Mouse (Mus musculus): ENCODE measurements around the gene Zfx. TPM values are rescaled to one million over a fixed set of nuclear protein-coding genes. Genes with fewer than 3 reads are reported as not detected.

Gene Zfx
- total and polyA plus RNA-seq, 3 experiments = 14.3 to 17.7 (median 16.4) TPM

DNA sequence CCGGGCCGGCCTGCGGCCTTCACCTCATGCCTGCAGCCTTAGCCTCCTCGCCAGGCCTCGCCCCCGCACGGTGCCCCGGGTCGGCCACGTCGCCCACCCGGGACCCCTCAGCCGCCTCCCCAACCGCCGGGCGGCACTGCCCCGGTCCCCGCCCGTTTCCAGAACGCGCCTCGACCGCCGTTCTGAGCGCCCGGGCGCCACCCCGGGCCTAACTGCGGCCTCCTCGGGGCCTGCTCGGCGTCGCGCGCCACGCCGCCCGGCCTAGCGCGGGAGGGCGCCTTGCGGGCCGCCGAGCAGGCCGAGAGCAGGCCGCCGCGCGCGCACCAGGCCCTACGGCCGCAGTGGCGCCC, 818 bp downstream of the Zfx start:
- no peak for DNase-seq (ENCODE audit: extremely low read depth)
- H3K9ac ChIP-seq (ENCODE audit: insufficient read depth, low read depth) = peak overlapping the region; percentile 100
- H3K36me3 ChIP-seq (replicated peaks in 1 of 2; ENCODE audit: control insufficient read depth in 1 of 2, insufficient read depth in 1 of 2, low read length in 1 of 2) = no peaks in the 10 kb centered on the region
- peaks cover 35% of the 10 kb centered on the region for H3K79me2 ChIP-seq (replicated peaks; ENCODE audit: control insufficient read depth, extremely low read depth, insufficient read depth, poor library complexity, severe bottlenecking)
- in situ Hi-C loops (cut with MboI; ENCODE audit: low pct_ligation_motif_present, low pct_unique_long_range_greater_than_20kb, low sequenced_read_pairs) = no loop called here
- no peaks in the 10 kb centered on the region for H3K9me3 ChIP-seq (replicated peaks; ENCODE audit: low read length)
- dilution Hi-C loops (cut with MboI; ENCODE audit: extremely low pct_ligation_motif_present, extremely low pct_unique_long_range_greater_than_20kb, low sequenced_read_pairs) = no loop called here
- H3K4me2 ChIP-seq (ENCODE audit: insufficient read depth, low read depth, poor library complexity, severe bottlenecking) = no peak overlapping the region
- peak overlapping the region; percentile 16 to 91 (median 62) for H3K4me3 ChIP-seq (replicated peaks in 1 of 3; ENCODE audit: low read depth in 2 of 3, low read length in 2 of 3, poor library complexity in 1 of 3)
- H3K27ac ChIP-seq (ENCODE audit: insufficient read depth, low read depth) = peak overlapping the region; percentile 95
- peaks cover 4 to 24% of the 10 kb centered on the region in 2 experiments; a peak in 1 of 4 replicates for H3K4me1 ChIP-seq (ENCODE audit: control insufficient read depth in 1 of 2, insufficient read depth in 2 of 2)
- no peaks in the 10 kb centered on the region for H3K27me3 ChIP-seq (replicated peaks)
- no peak for TF ChIP-seq NRF1 (IDR thresholded peaks at IDR 0.05; ENCODE audit: low read depth, low read length)
- TF ChIP-seq MXI1 (IDR thresholded peaks at IDR 0.05; ENCODE audit: low read depth, low read length) = no peak
- no peak for TF ChIP-seq GABPA (IDR thresholded peaks at IDR 0.05; ENCODE audit: insufficient replicate concordance, low read depth, low read length)
- TF ChIP-seq SIN3A (IDR thresholded peaks at IDR 0.05; ENCODE audit: low read length) = no peak
- no peak for TF ChIP-seq PAX5 (IDR thresholded peaks at IDR 0.05; ENCODE audit: low read length)
- TF ChIP-seq MYC (IDR thresholded peaks at IDR 0.05; ENCODE audit: low read depth, low read length) = no peak
- no peak for TF ChIP-seq MAX (IDR thresholded peaks at IDR 0.05; ENCODE audit: low read length)
- TF ChIP-seq ZMIZ1 (IDR thresholded peaks at IDR 0.05; ENCODE audit: low read depth, low read length) = no peak
- no peak for TF ChIP-seq UBTF (IDR thresholded peaks at IDR 0.05; ENCODE audit: low read depth, low read length)

DNA sequence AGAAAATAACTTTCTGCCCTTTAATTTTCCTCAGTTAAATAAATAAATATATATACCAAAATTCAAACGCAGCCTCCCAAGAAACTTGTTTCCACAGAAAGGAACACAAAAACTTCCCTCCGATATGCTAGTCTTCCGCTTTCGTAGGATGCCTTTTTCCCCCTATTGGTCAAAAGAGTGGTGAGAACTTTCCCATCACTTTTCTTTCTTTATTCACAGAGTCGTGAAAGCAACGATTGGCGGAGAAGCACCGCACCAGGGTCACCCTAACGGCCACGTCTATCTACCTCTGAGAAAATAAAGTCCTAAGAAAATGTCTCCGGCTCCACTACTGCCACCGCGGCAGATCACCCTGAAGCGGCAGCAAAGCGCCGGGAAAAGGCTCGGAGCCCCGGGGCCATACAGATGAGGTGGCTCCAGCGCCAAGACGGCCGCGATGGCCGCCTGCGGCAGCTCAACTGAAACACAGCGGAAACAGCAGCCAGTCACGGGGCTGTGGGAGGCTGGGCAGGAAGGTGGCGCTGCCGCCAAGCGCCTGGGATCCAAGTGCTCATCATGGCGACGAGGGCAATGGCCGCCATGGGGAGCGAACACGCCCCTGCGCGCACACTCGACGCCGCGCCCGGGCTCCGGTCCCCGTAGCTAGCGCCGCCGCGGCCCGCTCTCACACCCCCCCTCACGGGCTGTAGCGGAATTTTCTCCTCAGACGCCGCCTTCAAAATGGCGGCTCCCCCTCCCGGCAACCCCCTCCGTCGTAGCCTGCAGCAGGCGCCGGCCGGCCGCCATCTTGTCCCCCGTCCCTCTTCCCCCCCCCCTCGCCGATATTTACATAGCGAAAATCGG, 1.4 kb downstream of the Zfx start:
- H3K27me3 ChIP-seq (replicated peaks) = no peaks in the 10 kb centered on the region
- no peaks in the 10 kb centered on the region for H3K36me3 ChIP-seq (replicated peaks in 1 of 2; ENCODE audit: control insufficient read depth in 1 of 2, insufficient read depth in 1 of 2, low read length in 1 of 2)
- peak; percentile 78 for DNase-seq (ENCODE audit: extremely low read depth)
- peak overlapping the region; percentile 100 for H3K9ac ChIP-seq (ENCODE audit: insufficient read depth, low read depth)
- peaks cover 39% of the 10 kb centered on the region for H3K79me2 ChIP-seq (replicated peaks; ENCODE audit: control insufficient read depth, extremely low read depth, insufficient read depth, poor library complexity, severe bottlenecking)
- H3K4me3 ChIP-seq (replicated peaks in 1 of 3; ENCODE audit: low read depth in 2 of 3, low read length in 2 of 3, poor library complexity in 1 of 3) = peak overlapping the region; percentile 62 to 91 (median 75)
- in situ Hi-C loops (cut with MboI; ENCODE audit: low pct_ligation_motif_present, low pct_unique_long_range_greater_than_20kb, low sequenced_read_pairs) = no loop called here
- peak overlapping the region; percentile 95 for H3K27ac ChIP-seq (ENCODE audit: insufficient read depth, low read depth)
- peak overlapping the region; percentile 44; the same call in 1 of the 2 replicates for H3K4me2 ChIP-seq (ENCODE audit: insufficient read depth, low read depth, poor library complexity, severe bottlenecking)
- no peaks in the 10 kb centered on the region for H3K9me3 ChIP-seq (replicated peaks; ENCODE audit: low read length)
- dilution Hi-C loops (cut with MboI; ENCODE audit: extremely low pct_ligation_motif_present, extremely low pct_unique_long_range_greater_than_20kb, low sequenced_read_pairs) = no loop called here
- peaks cover 4 to 24% of the 10 kb centered on the region in 2 experiments; a peak in 1 of 4 replicates for H3K4me1 ChIP-seq (ENCODE audit: control insufficient read depth in 1 of 2, insufficient read depth in 2 of 2)
- TF ChIP-seq RAD21 (IDR thresholded peaks at IDR 0.05; ENCODE audit: low read depth, low read length) (peak; percentile 12), ELF1 (IDR thresholded peaks at IDR 0.05; ENCODE audit: low read depth, low read length) (peak; percentile 38; the same call in 1 of the 2 replicates), E2F4 (IDR thresholded peaks at IDR 0.05; ENCODE audit: insufficient replicate concordance, low read depth, low read length) (no peak), ZNF384 (IDR thresholded peaks at IDR 0.05; ENCODE audit: low read depth, low read length) (no peak), CTCF (conservative IDR thresholded peaks at IDR 0.05 in 1 of 2, IDR thresholded peaks at IDR 0.05 in 1 of 2; ENCODE audit: low read depth in 2 of 2, low read length in 2 of 2) (peak in 1 of 2 experiments; percentile 48; a peak in 2 of 4 replicates), ZMIZ1 (IDR thresholded peaks at IDR 0.05; ENCODE audit: low read depth, low read length) (0 out of 2 replicates have a peak, but pooled peaks have one; percentile 21), BHLHE40 (IDR thresholded peaks at IDR 0.05; ENCODE audit: low read depth, low read length) (peak; percentile 32; the same call in 1 of the 2 replicates), IRF4 (IDR thresholded peaks at IDR 0.05; ENCODE audit: low read depth, low read length) (no peak; the same call in 1 of the 2 replicates), ZC3H11A (IDR thresholded peaks at IDR 0.05; ENCODE audit: low read depth, low read length) (no peak), MAFK (IDR thresholded peaks at IDR 0.05; ENCODE audit: insufficient replicate concordance, low read length) (no peak), ETS1 (conservative IDR thresholded peaks at IDR 0.05; ENCODE audit: low read depth, low read length) (peak; percentile 13; the same call in 1 of the 2 replicates), MAX (IDR thresholded peaks at IDR 0.05; ENCODE audit: low read length) (peak; percentile 44; the same call in 1 of the 2 replicates), ZKSCAN1 (IDR thresholded peaks at IDR 0.05; ENCODE audit: borderline replicate concordance, low read depth, low read length) (no peak), SMC3 (IDR thresholded peaks at IDR 0.05; ENCODE audit: low read depth, low read length) (no peak), HCFC1 (IDR thresholded peaks at IDR 0.05; ENCODE audit: low read depth, low read length) (peak; percentile 66), UBTF (IDR thresholded peaks at IDR 0.05; ENCODE audit: low read depth, low read length) (peak; percentile 37; the same call in 1 of the 2 replicates), JUN (IDR thresholded peaks at IDR 0.05; ENCODE audit: insufficient read depth, low read depth, low read length) (no peak), RCOR1 (conservative IDR thresholded peaks at IDR 0.05; ENCODE audit: low read depth, low read length) (no peak), NELFE (IDR thresholded peaks at IDR 0.05; ENCODE audit: low read depth, low read length) (peak; percentile 58; the same call in 1 of the 2 replicates), GABPA (IDR thresholded peaks at IDR 0.05; ENCODE audit: insufficient replicate concordance, low read depth, low read length) (no peak), EP300 (IDR thresholded peaks at IDR 0.05; ENCODE audit: low read length) (no peak), SIN3A (IDR thresholded peaks at IDR 0.05; ENCODE audit: low read length) (peak; percentile 44; the same call in 1 of the 2 replicates), POLR2AphosphoS2 (IDR thresholded peaks at IDR 0.05; ENCODE audit: low read depth, low read length) (no peak), MYC (IDR thresholded peaks at IDR 0.05; ENCODE audit: low read depth, low read length) (no peak), TBP (conservative IDR thresholded peaks at IDR 0.05; ENCODE audit: low read depth, low read length) (no peak), USF1 (IDR thresholded peaks at IDR 0.05; ENCODE audit: low read depth, low read length) (peak; percentile 34; the same call in 1 of the 2 replicates)

All from CH12.LX (cell line).